Mouse (Mus musculus) monocyte, adult 5-6 weeks (primary cell): ENCODE results near the gene Secisbp2l. TPM values are rescaled to one million over a fixed set of nuclear protein-coding genes. Genes with fewer than 3 reads are reported as not detected.

Source experiments
- ATAC-seq: fragments of 153-309, 156-312 bp; replicated peaks from 2 replicates; pipeline ENCODE4 v1.8.0; 2017; ENCODE audit warnings: mild to moderate bottlenecking; ENCODE audit not compliant: low TSS enrichment, insufficient number of reproducible peaks, severe bottlenecking, poor library complexity, low FRiP score
- total RNA-seq: library from RNA; stranded (forward); fragments of 200-1000, 200-491, 200-594 nt; gene quantifications from 3 replicates; pipeline ENCODE4 v1.2.3, GENCODE M21; 2017

The Secisbp2l gene
- total RNA-seq, 1 experiment from 2014 or later, result 52.9 TPM

- no peak for ATAC-seq
These were observed 58.0 kb downstream of the Secisbp2l start for GRCm38 (mm10) chr2:125724546-125725114.

DNA sequence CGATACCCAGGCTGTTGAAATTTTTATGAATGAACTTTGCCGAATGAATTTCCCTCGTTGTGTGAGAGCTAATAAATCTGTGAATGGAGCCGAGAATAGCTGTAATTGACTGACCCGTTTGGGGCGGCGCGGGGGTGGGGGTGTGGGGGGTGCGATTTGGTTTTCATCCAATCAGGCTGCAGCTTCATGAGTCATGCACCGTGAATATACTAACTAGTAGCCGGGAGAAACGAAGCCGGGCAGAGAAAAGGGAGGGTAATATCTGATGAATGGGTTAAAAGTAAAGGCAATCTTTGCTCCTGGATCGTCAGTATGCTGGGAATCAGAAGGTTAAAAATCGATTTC is 58.6 kb downstream of the Secisbp2l start, which contains the start of gene Shc4:
Gene Shc4, minus strand, starts transcription at position 63 of the 345 bp plus-strand sequence.
- ATAC-seq, result no peak

DNA sequence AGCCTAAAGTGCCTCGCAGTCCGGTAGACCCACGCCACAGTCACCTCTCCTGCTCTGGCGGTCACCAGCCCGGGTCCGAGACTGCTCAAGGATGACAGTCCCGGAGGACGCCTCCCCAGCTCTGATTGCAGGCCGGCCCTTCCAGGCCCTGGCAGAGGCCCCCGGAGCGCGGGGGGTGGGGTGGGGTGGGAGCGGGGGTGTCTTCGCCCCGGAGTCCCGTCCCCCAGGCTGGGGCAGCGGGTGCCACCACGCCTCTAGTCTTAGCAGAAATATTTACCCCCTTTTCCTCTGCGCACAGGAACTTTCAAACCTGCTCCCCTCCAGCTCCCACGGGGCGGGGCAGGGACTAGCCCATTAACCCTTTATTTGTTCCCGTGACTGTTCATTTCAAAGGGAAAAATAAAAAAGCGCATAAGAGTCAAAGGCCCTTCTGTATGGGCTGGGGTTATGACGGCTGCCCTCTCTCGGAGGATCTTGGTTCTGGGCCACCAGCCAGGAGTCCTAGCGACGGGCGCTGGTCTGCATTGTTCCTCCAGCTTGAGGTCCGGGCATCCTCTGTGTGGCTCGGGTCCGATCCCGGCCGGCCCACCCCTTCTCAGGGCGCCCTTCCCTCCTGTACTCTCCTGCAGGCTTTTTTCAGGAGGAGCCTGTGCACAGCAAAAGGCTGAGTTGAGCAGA is 59.1 kb downstream of the Secisbp2l start:
- ATAC-seq, result no peak

GRCm38 (mm10) chr2:125723086-125723407 is 59.6 kb downstream of the Secisbp2l start:
- ATAC-seq, result no peak

DNA sequence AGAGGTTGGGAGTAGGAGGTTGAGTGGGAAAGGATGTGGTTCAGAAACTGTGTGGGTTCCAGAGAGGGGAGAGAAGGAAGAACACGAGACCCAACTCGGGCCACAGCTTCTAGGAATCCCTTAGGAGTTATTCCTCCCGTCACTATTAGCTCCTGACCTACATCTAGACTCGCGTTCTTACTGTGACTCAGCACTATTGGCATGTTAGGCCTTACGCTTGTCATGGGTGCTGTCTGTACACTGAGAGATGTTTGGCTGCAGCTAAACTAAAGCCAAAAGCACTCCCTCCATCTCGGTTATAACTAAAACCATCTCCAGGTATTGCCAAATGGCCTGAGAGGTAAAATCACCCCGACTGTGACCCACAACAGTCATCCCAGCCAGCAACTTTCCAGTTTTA is 66.1 kb downstream of the Secisbp2l start:
- no peak for ATAC-seq

GRCm38 (mm10) chr2:125706510-125706921 is 76.2 kb downstream of the Secisbp2l start:
- no peak for ATAC-seq

GRCm38 (mm10) chr2:125704907-125705631 is 77.6 kb downstream of the Secisbp2l start:
- no peak for ATAC-seq

GRCm38 (mm10) chr2:125702851-125703250 is 79.8 kb downstream of the Secisbp2l start:
- ATAC-seq, result no peak

GRCm38 (mm10) chr2:125701606-125702005 is 81.1 kb downstream of the Secisbp2l start:
- no peak for ATAC-seq

- no peak for ATAC-seq
These were observed 86.5 kb downstream of the Secisbp2l start for GRCm38 (mm10) chr2:125696219-125696618.

DNA sequence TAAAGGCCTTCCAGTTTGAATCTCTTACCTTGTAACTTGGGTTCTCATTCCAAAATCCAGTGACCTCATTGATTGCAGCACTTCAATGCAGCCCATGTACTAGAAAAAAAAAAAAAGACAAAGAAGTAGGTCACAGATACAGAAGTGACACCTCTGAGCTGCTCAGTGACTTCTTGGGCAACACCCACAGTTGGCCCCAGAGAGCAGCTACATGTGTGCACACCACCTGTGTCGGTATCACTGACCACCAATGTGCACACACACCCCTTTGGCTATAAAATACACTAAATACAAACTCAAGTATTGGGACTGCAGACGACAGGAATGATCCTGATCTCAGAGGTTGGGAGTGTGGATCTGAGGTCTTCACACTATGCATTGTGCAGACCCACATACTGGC is 87.9 kb downstream of the Secisbp2l start:
- ATAC-seq, result no peak

DNA sequence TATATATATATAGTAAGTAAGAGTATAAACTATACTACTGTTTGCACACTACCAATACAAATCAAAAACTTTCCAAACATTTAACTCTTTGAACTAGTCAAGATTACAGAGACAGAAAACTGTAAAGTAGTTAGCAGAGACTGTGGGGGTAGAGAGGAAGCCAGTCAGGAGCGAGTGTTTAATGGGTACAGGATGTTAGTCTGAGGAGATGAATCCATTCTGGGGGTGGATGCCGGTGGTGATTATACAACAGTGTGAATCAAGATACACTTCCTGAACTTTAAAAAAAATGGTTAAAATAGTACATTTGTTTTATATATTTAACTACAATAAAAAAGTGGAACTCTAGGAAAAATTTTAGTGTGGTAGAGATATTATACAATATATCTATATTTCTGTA is 90.7 kb downstream of the Secisbp2l start:
- no peak for ATAC-seq

Other genes with a start within 250 kb of the Secisbp2l start
- 13.1 to 17.5 TPM (median 16.3 TPM) in 3 replicates for gene Cep152, start 157.8 kb downstream of the Secisbp2l start, total RNA-seq
- 73.2 to 86.9 TPM (median 83.8 TPM) in 3 replicates for gene Eid1, start 109.8 kb downstream of the Secisbp2l start, total RNA-seq
- 0.58 TPM in 1 of 3 replicates, not detected in the others for gene Shc4, start 58.7 kb downstream of the Secisbp2l start, total RNA-seq
- gene Galk2, start 76.2 kb upstream of the Secisbp2l start, total RNA-seq, result 28.4 to 56.9 TPM (median 50.5 TPM) in 3 replicates
- gene Cops2, start 76.3 kb upstream of the Secisbp2l start, total RNA-seq, result 164 to 186 TPM (median 174 TPM) in 3 replicates